Mouse (Mus musculus) heart, adult 9 months (tissue): ENCODE measurements around the gene Olfr181.

ENCODE experiments used
- DNase-seq, 2 experiments: peaks; one replicate each; pipeline ENCODE4 v3.0.0; 2022; ENCODE audit warnings: low spot score in 2 of 2

Gene Olfr181

DNA sequence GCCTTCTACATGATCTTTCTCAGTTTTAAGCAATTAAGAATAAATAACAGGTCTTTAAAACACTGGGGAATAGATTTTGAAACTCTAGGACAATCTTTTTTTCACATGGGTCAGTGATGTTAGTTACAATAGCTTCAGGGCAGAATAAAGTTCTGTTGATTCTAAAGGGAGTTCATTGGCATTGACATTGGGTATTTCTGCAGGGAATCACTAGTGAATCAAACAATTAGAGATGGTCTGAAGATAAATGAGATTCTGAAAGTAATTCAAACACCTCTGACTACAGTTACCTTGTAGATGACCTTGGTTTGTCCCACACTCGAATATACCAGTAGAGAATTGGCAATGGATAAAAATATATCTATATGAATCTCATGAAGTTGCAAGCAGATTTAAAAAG is at the start of gene Olfr181:
Olfr181 (minus strand) TSS at position 101 of the 400 bp plus-strand sequence.
- no peak for DNase-seq

DNA sequence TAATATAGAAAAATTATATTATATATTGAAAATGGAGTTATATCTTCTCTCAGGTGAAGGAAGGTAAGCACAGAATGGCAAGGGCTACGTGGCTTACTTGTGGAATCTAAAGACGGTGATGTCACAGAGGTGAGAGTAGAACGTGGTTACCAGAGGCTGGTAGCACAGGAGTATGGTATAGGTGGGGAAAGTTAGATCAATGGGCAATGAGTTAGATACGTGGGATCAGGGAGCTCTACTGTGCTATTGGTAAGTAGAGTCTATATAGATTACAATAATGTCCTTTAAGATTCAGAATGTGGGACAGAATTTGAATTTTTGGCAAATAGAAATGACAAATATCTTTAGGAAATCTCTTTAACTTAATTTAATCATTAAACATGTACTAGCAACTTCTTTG is 737 bp upstream of the Olfr181 start, which contains the start of gene Olfr180:
Olfr180 (minus strand) TSS at position 101 of the 400 bp plus-strand sequence.
- no peak for DNase-seq

- no peak for DNase-seq
Observed at GRCm38 (mm10) chr16:58891963-58892362, 36.6 kb downstream of the Olfr181 start, which contains the start of gene Olfr178. TSS of gene Olfr178 (minus strand) at chr16:58892063.

- DNase-seq = no peak
Observed at GRCm38 (mm10) chr16:58884416-58884815, 44.1 kb downstream of the Olfr181 start.
